13 mouse cellular contexts compared by ENCODE assay signal in the genomic region with DNA sequence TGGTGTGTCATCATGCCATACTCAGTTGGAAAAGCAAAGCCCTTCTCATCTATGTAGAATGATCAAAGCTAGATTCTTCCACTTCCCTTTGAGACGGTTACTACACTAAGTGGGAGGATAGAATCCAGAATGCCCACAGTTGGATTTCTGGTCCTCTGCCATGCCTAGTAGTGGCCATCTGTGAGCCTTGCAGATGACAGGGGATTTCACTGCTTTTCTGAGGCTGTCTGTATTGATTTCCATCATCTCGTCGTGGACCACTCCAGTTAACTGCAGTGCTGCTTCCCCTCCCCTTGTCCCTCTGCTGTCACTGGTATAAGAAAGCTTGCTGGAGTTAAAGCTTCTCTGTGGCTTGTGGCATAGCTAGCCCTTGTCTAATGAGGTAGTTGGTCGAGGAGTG. TPM values are rescaled to one million over a fixed set of nuclear protein-coding genes. Genes with fewer than 3 reads are reported as not detected.
A peak's percentile ranks its signal among the peaks of the same experiment; 100 is the strongest.
DNase-seq lines count a peak whose midpoint lies in the region; ATAC-seq and TF ChIP-seq lines count a peak whose summit lies in the region.
"Had no signal": no experiment of that assay in that cellular context is flagged by ENCODE, and none has a peak within 500 bp of the region (broad histone marks: within the 10 kb centered on the region; RNA-seq: fewer than 3 reads in every experiment).

No protein-coding gene starts in this region.

- WGBS in forebrain, postnatal 0 days: 52% methylated on average over 4 of the region's 4 CpGs
- WGBS in intestine, postnatal 0 days: 86% methylated on average over 4 of the region's 4 CpGs

- no peak overlapping the region for H3K27ac ChIP-seq in forebrain, postnatal 0 days (ENCODE audit: low read depth, low read length)
- H3K27ac ChIP-seq in intestine, postnatal 0 days (ENCODE audit: low read depth, low read length): no peak overlapping the region
- H3K27ac ChIP-seq: limb, embryonic 15.5 days had no signal

- H3K9ac ChIP-seq in forebrain, postnatal 0 days: no peak overlapping the region
- no peak overlapping the region for H3K9ac ChIP-seq in intestine, postnatal 0 days (ENCODE audit: low read depth, low read length)
- H3K9ac ChIP-seq: limb, embryonic 15.5 days; lung, embryonic 14.5 days had no signal

- no peak overlapping the region for H3K4me3 ChIP-seq in forebrain, postnatal 0 days (ENCODE audit: low read depth, low read length)
- no peak overlapping the region for H3K4me3 ChIP-seq in intestine, postnatal 0 days (ENCODE audit: low read depth, low read length)
- H3K4me3 ChIP-seq: limb, embryonic 15.5 days had no signal

- peaks cover 13% of the 10 kb centered on the region for H3K36me3 ChIP-seq in forebrain, postnatal 0 days (ENCODE audit: insufficient read depth)
- peaks cover 4% of the 10 kb centered on the region; the same call in 1 of the 2 replicates for H3K36me3 ChIP-seq in intestine, postnatal 0 days (ENCODE audit: control insufficient read depth, insufficient read depth)

- no peaks in the 10 kb centered on the region for H3K27me3 ChIP-seq in forebrain, postnatal 0 days (ENCODE audit: insufficient read depth, low read length)
- no peaks in the 10 kb centered on the region for H3K27me3 ChIP-seq in intestine, postnatal 0 days (replicated peaks; ENCODE audit: control insufficient read depth, insufficient read depth, low read length)
- H3K27me3 ChIP-seq: limb, embryonic 15.5 days; Patski had no signal

- ATAC-seq in forebrain, postnatal 0 days: peak; percentile 82
- no peak for ATAC-seq in intestine, postnatal 0 days
- ATAC-seq: Patski had no signal

- H3K4me2 ChIP-seq in forebrain, postnatal 0 days (ENCODE audit: low read depth): no peak overlapping the region
- H3K4me2 ChIP-seq in intestine, postnatal 0 days (replicated peaks; ENCODE audit: low read depth): no peak overlapping the region
- H3K4me2 ChIP-seq: limb, embryonic 15.5 days; lung, embryonic 14.5 days had no signal

- TF ChIP-seq CTCF in forebrain, postnatal 0 days (IDR thresholded peaks at IDR 0.05; ENCODE audit: low read depth): no peak
- no peak for TF ChIP-seq CTCF in intestine, postnatal 0 days (IDR thresholded peaks at IDR 0.05; ENCODE audit: low read depth)

- DNase-seq in layer of hippocampus, adult 11-12 months (ENCODE audit: low spot score): peak; percentile 28
- no peak for DNase-seq in layer of hippocampus, postnatal 25 days (ENCODE audit: extremely low spot score in 1 of 2, low spot score in 1 of 2)
- DNase-seq in brain, adult 2 months (ENCODE audit: low read depth, low spot score): peak; percentile 96
- DNase-seq in cerebellum, adult 18-20 months: peak; percentile 90 to 92
- peak; percentile 75 for DNase-seq in forebrain, postnatal 0 days
- DNase-seq in lung, adult 18-20 months: no peak
- no peak for DNase-seq in adrenal gland, adult 18-20 months (ENCODE audit: low spot score in 2 of 2)
- DNase-seq: adrenal gland, adult 8-10 months; lung, embryonic 14.5 days; spleen, adult 18-20 months had no signal

- no peaks in the 10 kb centered on the region for H3K9me3 ChIP-seq in forebrain, postnatal 0 days (ENCODE audit: low read length)
- H3K9me3 ChIP-seq in intestine, postnatal 0 days (ENCODE audit: control insufficient read depth): no peaks in the 10 kb centered on the region
- H3K9me3 ChIP-seq: limb, embryonic 15.5 days had no signal

- no peaks in the 10 kb centered on the region for H3K4me1 ChIP-seq in forebrain, postnatal 0 days (ENCODE audit: insufficient read depth)
- no peaks in the 10 kb centered on the region for H3K4me1 ChIP-seq in intestine, postnatal 0 days (replicated peaks; ENCODE audit: control insufficient read depth, insufficient read depth, low read length)

RNA-seq across cellular contexts. Expression of a gene that starts 23.1 kb away (rescaled TPM):
- 100 to 1,000 TPM; 282 to 283 TPM for total RNA-seq in layer of hippocampus, postnatal 25 days (2021)
- total RNA-seq in forebrain, postnatal 0 days (2014; rRNA removed): 380 and 417 TPM in 2 replicates
- 82.4 and 92.0 TPM in 2 replicates for polyA plus RNA-seq in forebrain, postnatal 0 days (2015; fragmentation: Nextera tagmentation; extraction: Ambion mirVana)
- 35.1 and 37.0 TPM in 2 replicates for polyA plus RNA-seq in intestine, postnatal 0 days (2015; fragmentation: Nextera tagmentation; extraction: Ambion mirVana)
- total RNA-seq in adrenal gland, adult 18-20 months (2021): 10 to 100 TPM; 77.4 to 85.5 TPM

RNA-seq across cellular contexts. Expression of a gene that starts 49.8 kb away (rescaled TPM):
- total RNA-seq in layer of hippocampus, postnatal 25 days (2021): 100 to 1,000 TPM; 136 to 144 TPM
- 81.9 and 93.2 TPM in 2 replicates for total RNA-seq in forebrain, postnatal 0 days (2014; rRNA removed)
- 240 and 271 TPM in 2 replicates for polyA plus RNA-seq in forebrain, postnatal 0 days (2015; fragmentation: Nextera tagmentation; extraction: Ambion mirVana)
- polyA plus RNA-seq in intestine, postnatal 0 days (2015; fragmentation: Nextera tagmentation; extraction: Ambion mirVana): 145 and 157 TPM in 2 replicates
- total RNA-seq in adrenal gland, adult 18-20 months (2021): 10 to 100 TPM; 82.9 to 86.3 TPM

RNA-seq across cellular contexts. Expression of a gene that starts 49.8 kb away (rescaled TPM):
- 10 to 100 TPM; 14.7 to 18.2 TPM for total RNA-seq in layer of hippocampus, postnatal 25 days (2021)
- 14.7 and 20.3 TPM in 2 replicates for total RNA-seq in forebrain, postnatal 0 days (2014; rRNA removed)
- 3.1 and 6.2 TPM in 2 replicates for polyA plus RNA-seq in forebrain, postnatal 0 days (2015; fragmentation: Nextera tagmentation; extraction: Ambion mirVana)
- polyA plus RNA-seq in intestine, postnatal 0 days (2015; fragmentation: Nextera tagmentation; extraction: Ambion mirVana): 2.5 and 2.7 TPM in 2 replicates
- 1 to 10 TPM; 7.1 to 8.2 TPM for total RNA-seq in adrenal gland, adult 18-20 months (2021)

Comparison
In these comparisons a context has a peak if more than half of its experiments do, and no peak if none do; other contexts are left out.
1. DNase-seq: peak in layer of hippocampus, adult 11-12 months (single experiment), brain, adult 2 months (single experiment), cerebellum, adult 18-20 months (2 of 2) and forebrain, postnatal 0 days (single experiment); none in layer of hippocampus, postnatal 25 days (0 of 2), lung, adult 18-20 months (0 of 2) and adrenal gland, adult 18-20 months (0 of 2).